Mouse (Mus musculus) liver, embryonic 11.5 days (tissue): ENCODE data around the gene Sfrp5. TPM values are rescaled to one million over a fixed set of nuclear protein-coding genes. Genes with fewer than 3 reads are reported as not detected.

Experiments used
- ATAC-seq: fragments of 200-750 bp; cut with Nextera tagmentation; replicated peaks from 2 replicates; pipeline ENCODE4 v1.8.0; 2017; ENCODE audit warnings: moderate number of reproducible peaks, mild to moderate bottlenecking, moderate TSS enrichment, moderate library complexity; ENCODE audit not compliant: low FRiP score
- DNase-seq: peaks from one replicate; pipeline ENCODE4 v3.0.0-alpha.2; 2017; ENCODE audit warnings: low spot score
- H3K27ac ChIP-seq: fragments of 300-500 bp; sonication (generic); 2 replicates; pipeline ENCODE4 v1.5.1; 2014; ENCODE audit warnings: mild to moderate bottlenecking, low read depth, low read length, control low read depth
- H3K27me3 ChIP-seq: fragments of 300-500 bp; sonication (generic); replicated peaks from 2 replicates; pipeline ENCODE4 v1.6.1; 2014; ENCODE audit warnings: low read length, mixed read lengths; ENCODE audit not compliant: control insufficient read depth, insufficient read depth
- H3K36me3 ChIP-seq: fragments of 300-500 bp; sonication (generic); 2 replicates; pipeline ENCODE4 v1.6.1; 2014; ENCODE audit warnings: mild to moderate bottlenecking, low read length, moderate library complexity, mixed read lengths; ENCODE audit not compliant: control insufficient read depth, insufficient read depth
- H3K4me1 ChIP-seq: fragments of 300-500 bp; sonication (generic); replicated peaks from 2 replicates; pipeline ENCODE4 v1.6.1; 2014; ENCODE audit warnings: low read length, mixed read lengths; ENCODE audit not compliant: control insufficient read depth, insufficient read depth
- H3K4me2 ChIP-seq: fragments of 300-500 bp; sonication (generic); 2 replicates; pipeline ENCODE4 v1.6.1; 2014; ENCODE audit warnings: mild to moderate bottlenecking, control low read depth, moderate library complexity
- H3K4me3 ChIP-seq: fragments of 300-500 bp; sonication (generic); 2 replicates; pipeline ENCODE4 v1.5.1; 2014; ENCODE audit warnings: low read depth, low read length, control low read depth
- H3K9ac ChIP-seq: fragments of 300-500 bp; sonication (generic); 2 replicates; pipeline ENCODE4 v1.6.1; 2014; ENCODE audit warnings: low read depth, low read length, control low read depth
- H3K9me3 ChIP-seq: fragments of 300-500 bp; sonication (generic); 2 replicates; pipeline ENCODE4 v1.6.1; 2016; ENCODE audit warnings: low read length, inconsistent platforms, mixed read lengths; ENCODE audit not compliant: control insufficient read depth
- WGBS: fragments of 180-500 bp; shearing (Covaris S2); extraction: QIAGEN DNeasy Blood & Tissue Kit; methylation state at CpG from one replicate; pipeline ENCODE4 v1.1.7; 2014; 5-methylcytosine and 5-hydroxymethylcytosine counted together
- polyA plus RNA-seq: library from polyadenylated mRNA; unstranded; fragments of >200 nt; fragmentation: Nextera tagmentation; extraction: Ambion mirVana; gene quantifications from 2 replicates; pipeline ENCODE4 v1.2.1, GENCODE M21; 2014

The Sfrp5 gene
- polyA plus RNA-seq: 3.5 and 5.2 TPM in 2 replicates

DNA sequence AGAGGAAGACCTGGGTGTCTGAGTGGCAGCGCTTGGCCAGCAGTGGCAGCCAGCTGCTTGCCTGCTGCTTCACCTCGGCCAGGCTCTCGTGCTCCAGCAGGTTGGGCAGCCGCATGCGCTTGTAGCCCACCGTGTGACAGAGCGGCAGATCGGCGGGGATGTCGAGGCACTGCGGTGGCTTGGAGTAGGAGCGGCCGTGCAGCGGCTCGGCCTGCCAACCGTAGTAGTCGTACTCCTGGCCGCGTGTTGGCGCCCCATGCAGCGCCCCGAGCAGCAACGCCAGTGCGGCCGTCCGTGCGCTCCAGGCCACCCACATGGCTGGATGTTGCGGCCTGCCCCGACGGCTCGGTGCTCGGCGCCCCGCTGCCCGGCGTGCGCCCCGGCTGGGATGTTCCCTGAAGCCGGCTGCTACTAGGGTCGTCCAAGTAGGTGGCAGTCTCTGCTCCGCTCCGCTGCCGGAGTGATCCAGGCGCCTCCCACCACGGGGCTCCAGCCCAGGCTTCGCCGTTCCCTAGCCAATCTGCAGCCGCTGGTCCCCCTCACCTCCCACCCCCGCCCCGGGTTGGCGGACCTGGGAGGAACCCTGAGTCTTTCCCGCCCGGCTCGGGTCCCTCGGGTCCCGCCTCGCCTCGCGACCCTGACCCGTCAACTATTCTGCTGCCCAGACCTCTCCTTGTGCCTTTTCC, at the start of gene Sfrp5:
Sfrp5 (minus strand) TSS at position 557 of the 686 bp plus-strand sequence.
- no peak within 1 kb of the TSS for H3K9ac ChIP-seq
- ATAC-seq (no peak), DNase-seq (peak; percentile 51)
- H3K36me3 ChIP-seq: no peaks in the 10 kb centered on the region
- H3K4me1 ChIP-seq: 0 out of 2 replicates have a peak, but pooled peaks cover 4% of the 10 kb centered on the region
- no peak within 1 kb of the TSS for H3K27ac ChIP-seq
- WGBS: 1% methylated on average over 60 of the region's 60 CpGs
- H3K4me3 ChIP-seq: peak within 1 kb of the TSS; percentile 30
- no peaks in the 10 kb centered on the region for H3K9me3 ChIP-seq
- peak within 1 kb of the TSS; percentile 56 for H3K4me2 ChIP-seq
- peaks cover 68% of the 10 kb centered on the region for H3K27me3 ChIP-seq

DNA sequence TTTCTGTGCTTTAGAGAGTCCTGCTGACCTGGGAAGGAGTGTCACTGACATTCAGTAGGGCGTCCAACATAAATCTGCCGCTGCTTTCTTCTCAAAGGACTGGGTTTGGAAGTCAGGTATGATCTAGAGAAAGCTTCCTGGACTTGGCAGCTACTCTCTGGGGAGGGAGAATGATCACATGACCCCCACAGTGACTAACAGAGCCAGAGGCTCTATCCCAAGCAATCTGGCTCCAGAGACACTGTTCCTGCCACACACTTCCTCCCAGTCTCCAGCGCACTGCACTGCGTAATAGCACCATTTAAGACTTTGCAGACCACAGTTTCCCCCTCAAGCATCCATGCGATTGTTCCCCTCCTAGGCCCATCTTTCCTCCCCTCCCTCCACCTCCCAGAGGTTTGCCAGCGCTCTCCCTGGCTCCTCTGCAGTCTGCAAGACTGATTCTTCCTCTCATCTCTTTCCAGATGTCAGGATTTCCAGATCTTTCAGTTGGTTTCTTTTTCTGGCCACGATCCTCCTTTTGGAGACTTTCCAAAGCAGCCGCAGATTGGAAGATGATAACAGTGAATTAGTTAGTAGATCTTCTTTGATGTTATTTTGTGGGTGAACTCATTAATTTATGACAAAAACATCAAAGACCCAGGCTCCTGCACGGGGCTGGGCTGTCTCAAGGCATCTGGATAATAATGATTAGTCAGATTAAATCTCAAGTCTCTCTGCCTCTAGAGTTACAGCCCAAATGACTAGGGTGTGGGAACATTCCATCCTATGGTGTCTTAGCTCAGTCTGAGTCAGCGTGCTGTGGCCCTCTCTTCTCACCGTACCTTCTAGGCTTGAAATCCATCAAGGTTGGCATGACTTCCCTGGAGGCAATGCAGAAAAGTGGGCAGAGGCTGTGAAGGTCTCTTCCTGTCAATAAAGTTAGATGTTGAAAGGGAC, 48.2 kb upstream of the Sfrp5 start:
- Histone ChIP-seq H3K27ac (no peak overlapping the region), H3K9ac (no peak overlapping the region), H3K4me3 (no peak overlapping the region), H3K4me2 (no peak overlapping the region), H3K27me3 (peaks cover 17% of the 10 kb centered on the region), H3K4me1 (no peaks in the 10 kb centered on the region), H3K36me3 (no peaks in the 10 kb centered on the region), H3K9me3 (no peaks in the 10 kb centered on the region)
- DNase-seq (no peak), ATAC-seq (no peak)
- WGBS: 66% methylated on average over 11 of the region's 11 CpGs

DNA sequence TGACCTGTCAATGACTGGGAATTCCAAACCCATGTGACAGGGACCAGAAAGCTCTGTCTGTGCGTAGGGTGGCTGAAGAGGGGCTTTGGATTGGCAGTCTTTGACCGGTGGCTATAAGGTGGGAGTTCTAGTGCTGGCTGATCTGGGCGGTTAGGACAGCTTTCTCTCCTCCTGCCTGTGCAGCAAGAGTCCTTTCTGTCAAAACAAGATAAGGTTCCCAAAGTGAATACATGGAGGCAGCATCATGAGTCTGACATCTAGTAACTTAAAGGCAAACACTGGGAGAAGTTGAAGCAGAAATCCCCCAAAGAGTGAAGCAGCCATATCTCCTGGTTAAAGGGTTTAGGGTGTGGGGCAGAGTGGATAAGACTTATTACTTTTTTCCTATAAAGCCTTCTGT, 45.5 kb upstream of the Sfrp5 start, which contains the start of gene Golga7b:
Golga7b (plus strand) TSS at position 56 of the 400 bp plus-strand sequence.
- no peak within 1 kb of the TSS for H3K4me3 ChIP-seq
- no peaks in the 10 kb centered on the region; the same call in 1 of the 2 replicates for H3K27me3 ChIP-seq
- H3K9me3 ChIP-seq: no peaks in the 10 kb centered on the region
- 57% methylated on average over 3 of the region's 3 CpGs for WGBS
- H3K9ac ChIP-seq: no peak within 1 kb of the TSS
- no peaks in the 10 kb centered on the region for H3K4me1 ChIP-seq
- no peak within 1 kb of the TSS for H3K27ac ChIP-seq
- no peak within 1 kb of the TSS for H3K4me2 ChIP-seq
- no peaks in the 10 kb centered on the region for H3K36me3 ChIP-seq
- DNase-seq (no peak), ATAC-seq (no peak)

DNA sequence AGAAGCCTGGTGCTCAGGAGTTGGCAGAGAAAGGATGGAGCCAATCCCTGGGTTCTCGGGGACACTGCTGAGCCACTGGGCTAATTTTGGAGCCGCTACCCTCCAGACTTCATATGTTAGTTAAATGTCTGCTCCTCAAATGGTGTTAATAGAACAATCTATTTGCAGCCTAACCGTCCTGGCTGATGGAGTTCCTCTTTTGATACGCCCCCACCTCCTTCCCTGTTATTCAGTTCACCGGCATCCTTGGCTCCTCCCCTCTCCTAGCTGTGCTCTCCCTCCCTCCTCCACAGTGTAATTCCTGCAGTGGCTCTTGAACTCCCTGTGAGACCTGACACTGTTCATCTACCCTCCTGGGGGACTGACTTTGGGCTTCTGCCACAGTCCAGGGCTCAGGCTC, 44.6 kb upstream of the Sfrp5 start:
- ATAC-seq: no peak
- WGBS: 35% methylated on average over 5 of the region's 5 CpGs
- no peak overlapping the region for H3K4me3 ChIP-seq
- H3K4me2 ChIP-seq: no peak overlapping the region
- H3K36me3 ChIP-seq: no peaks in the 10 kb centered on the region
- DNase-seq: no peak
- H3K27me3 ChIP-seq: no peaks in the 10 kb centered on the region; the same call in 1 of the 2 replicates
- H3K4me1 ChIP-seq: no peaks in the 10 kb centered on the region
- no peak overlapping the region for H3K27ac ChIP-seq
- H3K9me3 ChIP-seq: no peaks in the 10 kb centered on the region
- H3K9ac ChIP-seq: no peak overlapping the region

DNA sequence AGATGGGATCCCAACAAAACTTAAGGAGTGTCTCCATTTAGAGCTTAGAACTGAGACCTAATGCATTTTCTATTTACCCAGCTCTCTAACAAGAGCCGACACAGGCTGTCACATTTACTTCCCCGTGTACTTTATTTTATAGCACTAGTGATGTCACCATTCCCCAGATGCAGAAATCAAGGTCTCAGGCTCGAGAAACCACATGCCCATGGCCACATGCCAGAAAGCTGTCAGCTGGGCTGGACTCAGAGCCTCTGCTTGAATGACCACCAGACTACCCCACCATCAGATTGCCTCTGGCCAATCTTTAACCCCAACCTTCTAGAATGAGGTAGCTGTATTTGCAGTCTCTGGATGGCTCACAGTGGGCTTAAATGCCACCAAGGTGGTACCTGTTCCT, 41.3 kb upstream of the Sfrp5 start:
- H3K4me2 ChIP-seq: no peak overlapping the region

DNA sequence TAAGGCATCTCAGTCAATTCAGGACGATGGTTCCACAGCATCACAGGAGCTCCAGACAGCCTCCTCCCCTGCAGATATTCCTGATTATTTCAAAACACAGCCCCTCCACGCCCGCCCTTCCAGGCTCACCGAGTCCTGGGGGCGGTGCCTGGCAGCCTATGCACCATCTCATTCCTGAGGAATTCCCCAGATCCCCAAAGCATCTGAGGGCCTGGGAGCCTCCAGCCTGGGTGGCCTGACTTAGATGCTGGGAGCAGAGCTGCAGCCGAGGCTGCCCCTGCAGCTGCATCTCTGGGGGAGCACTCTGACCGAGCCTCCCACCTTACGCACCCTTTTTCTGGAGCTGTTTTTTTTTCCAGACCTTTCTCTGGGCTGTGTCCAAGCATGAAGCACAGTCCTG, 38.8 kb upstream of the Sfrp5 start:
- Histone ChIP-seq H3K27ac (no peak overlapping the region), H3K4me3 (no peak overlapping the region), H3K4me2 (no peak overlapping the region), H3K27me3 (peaks cover 4% of the 10 kb centered on the region; the same call in 1 of the 2 replicates), H3K36me3 (no peaks in the 10 kb centered on the region), H3K4me1 (no peaks in the 10 kb centered on the region), H3K9me3 (no peaks in the 10 kb centered on the region), H3K9ac (no peak overlapping the region)
- WGBS: 51% methylated on average over 8 of the region's 8 CpGs
- DNase-seq (no peak), ATAC-seq (no peak)

More for the DNA sequence above, 41.3 kb upstream of the Sfrp5 start:
- H3K9me3 ChIP-seq: no peaks in the 10 kb centered on the region
- no peak for ATAC-seq
- no peaks in the 10 kb centered on the region for H3K27me3 ChIP-seq
- H3K9ac ChIP-seq: no peak overlapping the region
- WGBS: 60% methylated on average over 3 of the region's 3 CpGs
- DNase-seq: no peak
- no peaks in the 10 kb centered on the region for H3K4me1 ChIP-seq
- H3K27ac ChIP-seq: no peak overlapping the region
- no peak overlapping the region for H3K4me3 ChIP-seq
- no peaks in the 10 kb centered on the region for H3K36me3 ChIP-seq

DNA sequence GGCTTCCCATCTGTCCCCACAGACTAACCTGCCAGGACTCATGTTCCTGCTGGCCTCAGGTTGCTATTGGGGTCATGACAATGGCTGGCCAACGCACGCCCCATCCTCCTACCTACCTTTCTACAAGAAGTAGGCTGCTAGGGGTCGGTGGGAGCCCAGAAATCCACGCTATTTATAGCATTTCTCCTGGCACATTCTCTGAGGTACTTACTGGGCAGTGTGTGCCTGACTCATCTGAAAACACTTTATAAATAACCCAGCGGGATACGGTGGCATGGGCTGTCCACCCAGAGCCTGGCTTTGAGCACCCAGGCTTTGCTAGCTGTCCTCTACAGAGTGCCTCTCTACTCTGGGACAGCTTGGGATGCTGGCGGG, 36.3 kb upstream of the Sfrp5 start:
- Histone ChIP-seq H3K27ac (no peak overlapping the region), H3K4me1 (no peaks in the 10 kb centered on the region), H3K4me3 (no peak overlapping the region), H3K4me2 (no peak overlapping the region), H3K36me3 (no peaks in the 10 kb centered on the region), H3K27me3 (peaks cover 4% of the 10 kb centered on the region; the same call in 1 of the 2 replicates), H3K9ac (no peak overlapping the region), H3K9me3 (no peaks in the 10 kb centered on the region)
- DNase-seq: no peak
- 59% methylated on average over 7 of the region's 7 CpGs for WGBS
- no peak for ATAC-seq

DNA sequence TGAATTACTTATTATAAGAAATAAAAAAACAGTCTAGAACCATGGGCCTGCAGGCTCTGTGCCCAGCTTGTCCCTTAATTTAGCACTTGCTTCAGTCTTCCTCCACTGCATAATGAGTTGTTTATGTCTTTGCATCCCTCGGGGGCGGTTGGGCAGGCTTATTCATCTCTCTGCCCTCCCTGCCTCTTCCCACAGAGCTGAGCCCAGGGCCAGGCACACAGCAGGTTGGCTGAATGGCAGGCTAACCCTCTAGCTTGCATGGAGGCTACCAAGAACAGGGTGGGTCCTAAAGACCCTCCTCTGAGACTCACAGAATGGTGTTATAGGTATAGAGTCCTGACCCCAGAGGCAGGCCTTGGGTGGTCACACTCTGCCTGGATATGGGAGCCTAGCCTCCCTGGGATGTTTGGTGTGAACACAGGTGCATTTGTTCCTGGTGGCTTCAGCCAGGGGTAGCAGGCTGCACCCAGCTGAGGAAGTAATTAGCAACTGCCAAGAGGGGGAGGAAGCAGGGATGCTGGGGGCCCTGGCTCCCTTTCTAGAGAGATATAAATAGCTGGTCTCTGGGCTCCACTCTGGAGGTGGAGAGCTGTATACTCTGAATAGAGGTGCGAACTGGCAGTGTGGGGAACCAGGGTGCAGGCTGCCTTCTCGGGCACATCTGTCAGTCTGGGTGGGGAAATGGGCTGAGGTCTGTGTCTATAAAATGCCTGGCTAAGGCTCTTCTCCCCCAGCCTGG, 35.7 kb upstream of the Sfrp5 start:
- Histone ChIP-seq H3K27me3 (peaks cover 4% of the 10 kb centered on the region; the same call in 1 of the 2 replicates), H3K4me2 (no peak overlapping the region)
- no peak for ATAC-seq

More for the DNA sequence above, 35.7 kb upstream of the Sfrp5 start:
- Histone ChIP-seq H3K9me3 (no peaks in the 10 kb centered on the region), H3K9ac (no peak overlapping the region), H3K4me1 (no peaks in the 10 kb centered on the region), H3K4me3 (no peak overlapping the region), H3K36me3 (no peaks in the 10 kb centered on the region), H3K27ac (no peak overlapping the region)
- 29% methylated on average over 4 of the region's 4 CpGs for WGBS
- no peak for DNase-seq
